Mouse (Mus musculus) erythroid progenitor cell, adult 5-6 weeks (primary cell): Measurements from ENCODE around the gene AC129217.1. TPM values are rescaled to one million over a fixed set of nuclear protein-coding genes. Genes with fewer than 3 reads are reported as not detected.
"Not testable (repeated sequence)": the region's sequence is repeated elsewhere in the genome, so short reads cannot be mapped to it uniquely, and the experiment has no call there.

Experiments
- ATAC-seq: replicated peaks from 2 replicates; pipeline ENCODE4 v1.8.0; 2016; ENCODE audit warnings: moderate number of reproducible peaks, mild to moderate bottlenecking, moderate TSS enrichment, inconsistent platforms; ENCODE audit not compliant: poor library complexity, low FRiP score, severe bottlenecking
- total RNA-seq, 2 experiments: library from RNA; stranded (forward) in 1 of 2; stranded (reverse) in 1 of 2; fragments of 150-400 nt in 1 of 2; fragments of 186-747, 209-891 nt in 1 of 2; gene quantifications; 2 replicates each; pipeline versions ENCODE4 v1.2.3 to v1.2.4; 2015 to 2017; ENCODE audit warnings: low replicate concordance in 2 of 2

AC129217.1 gene
- total RNA-seq, 2 experiments from 2014 or later = 15.5 TPM; not detected in 1

GRCm38 (mm10) chr19:8821146-8821545 lies 8.4 kb upstream of the AC129217.1 start:
- no peak for ATAC-seq

- no peak for ATAC-seq
Observed at GRCm38 (mm10) chr19:8822696-8823095, 6.9 kb upstream of the AC129217.1 start.

GRCm38 (mm10) chr19:8830664-8831063 lies 1.1 kb downstream of the AC129217.1 start:
- ATAC-seq = no peak

- no peak for ATAC-seq
Observed at GRCm38 (mm10) chr19:8831262-8831661, 1.7 kb downstream of the AC129217.1 start.

GRCm38 (mm10) chr19:8832971-8833370 lies 3.4 kb downstream of the AC129217.1 start:
- ATAC-seq = no peak

GRCm38 (mm10) chr19:8836327-8836726 lies 6.8 kb downstream of the AC129217.1 start:
- ATAC-seq = not testable (repeated sequence)

- ATAC-seq = peak; percentile 73
Observed at GRCm38 (mm10) chr19:8837251-8837791, 7.7 kb downstream of the AC129217.1 start, which contains the start of gene Bscl2. TSS of gene Bscl2 (plus strand) at chr19:8837467.

GRCm38 (mm10) chr19:8838041-8838730 lies 8.6 kb downstream of the AC129217.1 start:
- no peak for ATAC-seq

GRCm38 (mm10) chr19:8839103-8839907 lies 9.7 kb downstream of the AC129217.1 start, which contains the start of gene Gng3:
TSS of gene Gng3 (minus strand) at chr19:8839194.
- ATAC-seq = no peak

GRCm38 (mm10) chr19:8839908-8840791 lies 10.6 kb downstream of the AC129217.1 start:
- ATAC-seq = peak; percentile 84

GRCm38 (mm10) chr19:8841012-8841411 lies 11.4 kb downstream of the AC129217.1 start:
- no peak for ATAC-seq

- no peak for ATAC-seq
Observed at GRCm38 (mm10) chr19:8842961-8843360, 13.4 kb downstream of the AC129217.1 start.

GRCm38 (mm10) chr19:8844371-8845129 lies 15.0 kb downstream of the AC129217.1 start:
- ATAC-seq = peak; percentile 51

- no peak for ATAC-seq
Observed at GRCm38 (mm10) chr19:8848356-8848755, 18.8 kb downstream of the AC129217.1 start.

GRCm38 (mm10) chr19:8850402-8850901 lies 20.9 kb downstream of the AC129217.1 start, which contains the start of gene Lrrn4cl:
TSS of gene Lrrn4cl (plus strand) at chr19:8850768.
- no peak for ATAC-seq

- ATAC-seq = no peak
Observed at GRCm38 (mm10) chr19:8851639-8852038, 22.1 kb downstream of the AC129217.1 start.

GRCm38 (mm10) chr19:8852236-8852928 lies 22.8 kb downstream of the AC129217.1 start:
- ATAC-seq = no peak

- ATAC-seq = no peak
Observed at GRCm38 (mm10) chr19:8853117-8853516, 23.5 kb downstream of the AC129217.1 start.
